Comparison of ENCODE assay signal across 8 mouse cellular contexts in the genomic region with DNA sequence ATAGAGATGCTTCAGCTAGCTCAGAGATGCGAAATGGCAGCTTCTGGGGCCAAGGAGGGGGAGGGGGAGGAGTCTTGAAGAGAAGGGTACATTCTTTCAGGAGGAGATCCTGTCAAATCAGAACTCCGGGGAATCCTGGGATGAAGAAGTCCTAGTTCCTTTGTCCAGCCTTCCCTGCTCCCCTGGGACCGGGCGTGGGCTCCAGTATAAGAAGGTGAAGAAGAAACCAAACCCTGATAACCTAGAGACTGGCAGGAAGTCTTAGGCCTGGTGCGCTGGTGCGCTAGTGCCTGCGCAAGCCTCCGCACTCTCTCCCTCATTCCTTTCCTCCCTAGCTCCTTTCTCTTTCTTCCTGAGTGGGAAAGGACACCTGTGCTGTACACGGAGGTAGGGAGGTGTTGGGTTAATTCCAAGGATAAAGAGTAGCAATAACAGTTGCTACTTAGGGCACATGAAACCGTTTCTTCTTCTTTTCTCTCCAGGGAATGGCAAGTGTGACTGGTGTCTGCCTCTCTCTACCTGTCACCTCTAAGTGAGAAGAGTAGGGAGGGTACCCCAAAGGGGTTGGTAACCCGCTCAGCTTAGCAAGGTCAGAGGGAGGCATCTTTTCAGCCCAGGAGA. TPM values are rescaled to one million over a fixed set of nuclear protein-coding genes. Genes with fewer than 3 reads are reported as not detected.
DNase-seq lines count a peak whose midpoint lies in the region; ATAC-seq and TF ChIP-seq lines count a peak whose summit lies in the region.

No protein-coding gene starts in this region.

- H3K4me2 ChIP-seq in kidney, postnatal 0 days (ENCODE audit: low read length) = peak overlapping the region; percentile 78
- peak overlapping the region; percentile 99 for H3K4me2 ChIP-seq in hindbrain, postnatal 0 days (ENCODE audit: low read depth, low read length)
- H3K4me2 ChIP-seq in midbrain, embryonic 15.5 days = peak overlapping the region; percentile 100

- peak overlapping the region; percentile 63 for H3K4me3 ChIP-seq in kidney, postnatal 0 days (replicated peaks; ENCODE audit: low read depth, low read length)
- peak overlapping the region; percentile 83 for H3K4me3 ChIP-seq in bone marrow macrophage, adult 2 months (ENCODE audit: insufficient read depth, low read length)
- peak overlapping the region; percentile 83 for H3K4me3 ChIP-seq in hindbrain, postnatal 0 days (ENCODE audit: low read length)
- peak overlapping the region; percentile 67 for H3K4me3 ChIP-seq in midbrain, embryonic 15.5 days

- no peaks in the 10 kb centered on the region for H3K27me3 ChIP-seq in kidney, postnatal 0 days (ENCODE audit: insufficient read depth, low read length)
- no peaks in the 10 kb centered on the region for H3K27me3 ChIP-seq in hindbrain, postnatal 0 days (ENCODE audit: insufficient read depth, low read length)
- H3K27me3 ChIP-seq in midbrain, embryonic 15.5 days (replicated peaks) = peaks cover 6% of the 10 kb centered on the region; the same call in 1 of the 2 replicates

- no peak overlapping the region for H3K27ac ChIP-seq in kidney, postnatal 0 days
- no peak overlapping the region for H3K27ac ChIP-seq in bone marrow macrophage, adult 2 months (ENCODE audit: insufficient read depth, low read depth, low read length)
- peak overlapping the region; percentile 79; the same call in 1 of the 2 replicates for H3K27ac ChIP-seq in hindbrain, postnatal 0 days
- no peak overlapping the region for H3K27ac ChIP-seq in midbrain, embryonic 15.5 days

- 0 out of 2 replicates have a peak, but pooled peaks cover 8% of the 10 kb centered on the region for H3K4me1 ChIP-seq in kidney, postnatal 0 days (replicated peaks; ENCODE audit: insufficient read depth, low read length)
- peaks cover 24% of the 10 kb centered on the region for H3K4me1 ChIP-seq in bone marrow macrophage, adult 2 months (ENCODE audit: control insufficient read depth, insufficient read depth, low read length)
- H3K4me1 ChIP-seq in hindbrain, postnatal 0 days (ENCODE audit: insufficient read depth, low read length) = no peaks in the 10 kb centered on the region
- H3K4me1 ChIP-seq in midbrain, embryonic 15.5 days = peaks cover 27% of the 10 kb centered on the region

- TF ChIP-seq POLR2A in bone marrow macrophage, adult 2 months (IDR thresholded peaks at IDR 0.05; ENCODE audit: borderline replicate concordance, low read depth, low read length) = no peak

- ATAC-seq in kidney, postnatal 0 days (replicated peaks; ENCODE audit: low FRiP score, low read depth) = no peak
- no peak for ATAC-seq in hindbrain, postnatal 0 days
- ATAC-seq in midbrain, embryonic 15.5 days (replicated peaks) = no peak

- TF ChIP-seq CTCF in kidney, postnatal 0 days (IDR thresholded peaks at IDR 0.05; ENCODE audit: low read depth) = no peak
- TF ChIP-seq CTCF in bone marrow macrophage, adult 2 months (IDR thresholded peaks at IDR 0.05; ENCODE audit: low read depth, low read length) = no peak
- no peak for TF ChIP-seq CTCF in hindbrain, postnatal 0 days (IDR thresholded peaks at IDR 0.05; ENCODE audit: low read depth)

- peak overlapping the region; percentile 59 for H3K9ac ChIP-seq in kidney, postnatal 0 days (ENCODE audit: low read depth, low read length)
- peak overlapping the region; percentile 77 for H3K9ac ChIP-seq in hindbrain, postnatal 0 days (replicated peaks; ENCODE audit: low read length)
- peak overlapping the region; percentile 65 for H3K9ac ChIP-seq in midbrain, embryonic 15.5 days

- no peaks in the 10 kb centered on the region for H3K9me3 ChIP-seq in kidney, postnatal 0 days (replicated peaks; ENCODE audit: low read length)
- H3K9me3 ChIP-seq in hindbrain, postnatal 0 days (ENCODE audit: low read length) = no peaks in the 10 kb centered on the region
- no peaks in the 10 kb centered on the region for H3K9me3 ChIP-seq in midbrain, embryonic 15.5 days

- DNase-seq in kidney, postnatal 0 days (ENCODE audit: low spot score) = no peak
- no peak for DNase-seq in kidney, adult 8-10 months
- peak; percentile 21 for DNase-seq in hindbrain, postnatal 0 days (ENCODE audit: low spot score)
- no peak for DNase-seq in urinary bladder, postnatal 36 days (ENCODE audit: low spot score in 2 of 2)
- no peak for DNase-seq in frontal cortex, postnatal 36 days (ENCODE audit: low spot score in 2 of 2)
- DNase-seq in right cerebral cortex, postnatal 36 days (ENCODE audit: low spot score in 2 of 2) = no peak

- 36% methylated on average over 11 of the region's 11 CpGs for WGBS in kidney, postnatal 0 days
- WGBS in hindbrain, postnatal 0 days = 21% methylated on average over 11 of the region's 11 CpGs
- WGBS in midbrain, embryonic 15.5 days = 7% methylated on average over 11 of the region's 11 CpGs

- peaks cover 19% of the 10 kb centered on the region for H3K36me3 ChIP-seq in kidney, postnatal 0 days (ENCODE audit: insufficient read depth, low read length)
- H3K36me3 ChIP-seq in hindbrain, postnatal 0 days (ENCODE audit: insufficient read depth, low read length) = peaks cover 6% of the 10 kb centered on the region; the same call in 1 of the 2 replicates
- H3K36me3 ChIP-seq in midbrain, embryonic 15.5 days (replicated peaks) = no peaks in the 10 kb centered on the region

RNA-seq across cellular contexts. Expression of gene Esyt1, which starts 1.4 kb away (rescaled TPM):
- polyA plus RNA-seq in kidney, postnatal 0 days (2015; fragmentation: Nextera tagmentation; extraction: Ambion mirVana) = 15.9 TPM in 2 replicates
- polyA plus RNA-seq in bone marrow macrophage, adult 2 months (2012; ENCODE audit: insufficient read depth, insufficient read length, missing spikeins) = 179 and 197 TPM in 2 replicates
- 22.9 and 29.0 TPM in 2 replicates for total RNA-seq in hindbrain, postnatal 0 days (2014; rRNA removed)
- polyA plus RNA-seq in hindbrain, postnatal 0 days (2015; fragmentation: Nextera tagmentation; extraction: Ambion mirVana) = 13.3 TPM in 2 replicates
- polyA plus RNA-seq in midbrain, embryonic 15.5 days (2015; fragmentation: Nextera tagmentation; extraction: Ambion mirVana) = 10.5 and 11.1 TPM in 2 replicates

RNA-seq across cellular contexts. Expression of gene Zc3h10, which starts 23.4 kb away (rescaled TPM):
- 13.7 and 16.9 TPM in 2 replicates for polyA plus RNA-seq in kidney, postnatal 0 days (2015; fragmentation: Nextera tagmentation; extraction: Ambion mirVana)
- 9.6 and 15.4 TPM in 2 replicates for polyA plus RNA-seq in bone marrow macrophage, adult 2 months (2012; ENCODE audit: insufficient read depth, insufficient read length, missing spikeins)
- total RNA-seq in hindbrain, postnatal 0 days (2014; rRNA removed) = 19.3 and 19.4 TPM in 2 replicates
- 12.5 and 13.8 TPM in 2 replicates for polyA plus RNA-seq in hindbrain, postnatal 0 days (2015; fragmentation: Nextera tagmentation; extraction: Ambion mirVana)
- polyA plus RNA-seq in midbrain, embryonic 15.5 days (2015; fragmentation: Nextera tagmentation; extraction: Ambion mirVana) = 20.8 and 22.7 TPM in 2 replicates

RNA-seq across cellular contexts. Expression of gene Rpl41, which starts 24.9 kb away (rescaled TPM):
- polyA plus RNA-seq in kidney, postnatal 0 days (2015; fragmentation: Nextera tagmentation; extraction: Ambion mirVana) = 3,897 and 4,536 TPM in 2 replicates
- 2,460 and 2,819 TPM in 2 replicates for polyA plus RNA-seq in bone marrow macrophage, adult 2 months (2012; ENCODE audit: insufficient read depth, insufficient read length, missing spikeins)
- total RNA-seq in hindbrain, postnatal 0 days (2014; rRNA removed) = 412 and 501 TPM in 2 replicates
- polyA plus RNA-seq in hindbrain, postnatal 0 days (2015; fragmentation: Nextera tagmentation; extraction: Ambion mirVana) = 2,609 and 2,618 TPM in 2 replicates
- polyA plus RNA-seq in midbrain, embryonic 15.5 days (2015; fragmentation: Nextera tagmentation; extraction: Ambion mirVana) = 2,126 and 2,161 TPM in 2 replicates

RNA-seq across cellular contexts. Expression of gene Myl6b, which starts 25.7 kb away (rescaled TPM):
- 3.2 and 3.7 TPM in 2 replicates for polyA plus RNA-seq in kidney, postnatal 0 days (2015; fragmentation: Nextera tagmentation; extraction: Ambion mirVana)
- 2.5 and 3.9 TPM in 2 replicates for polyA plus RNA-seq in bone marrow macrophage, adult 2 months (2012; ENCODE audit: insufficient read depth, insufficient read length, missing spikeins)
- total RNA-seq in hindbrain, postnatal 0 days (2014; rRNA removed) = 27.1 and 34.6 TPM in 2 replicates
- 4.2 and 4.9 TPM in 2 replicates for polyA plus RNA-seq in hindbrain, postnatal 0 days (2015; fragmentation: Nextera tagmentation; extraction: Ambion mirVana)
- 5.4 and 5.7 TPM in 2 replicates for polyA plus RNA-seq in midbrain, embryonic 15.5 days (2015; fragmentation: Nextera tagmentation; extraction: Ambion mirVana)

RNA-seq across cellular contexts. Expression of gene Myl6, which starts 30.3 kb away (rescaled TPM):
- 1,410 and 1,495 TPM in 2 replicates for polyA plus RNA-seq in kidney, postnatal 0 days (2015; fragmentation: Nextera tagmentation; extraction: Ambion mirVana)
- 1,186 and 1,257 TPM in 2 replicates for polyA plus RNA-seq in bone marrow macrophage, adult 2 months (2012; ENCODE audit: insufficient read depth, insufficient read length, missing spikeins)
- 565 and 585 TPM in 2 replicates for total RNA-seq in hindbrain, postnatal 0 days (2014; rRNA removed)
- polyA plus RNA-seq in hindbrain, postnatal 0 days (2015; fragmentation: Nextera tagmentation; extraction: Ambion mirVana) = 1,081 and 1,089 TPM in 2 replicates
- polyA plus RNA-seq in midbrain, embryonic 15.5 days (2015; fragmentation: Nextera tagmentation; extraction: Ambion mirVana) = 892 and 955 TPM in 2 replicates

Comparison
In these comparisons a context has a peak if more than half of its experiments do, and no peak if none do; other contexts are left out.
1. RNA of gene Esyt1, which starts 1.4 kb away (polyA plus RNA-seq): 179 to 197 TPM in bone marrow macrophage, adult 2 months; 15.9 TPM in kidney, postnatal 0 days, 13.3 TPM in hindbrain, postnatal 0 days and 10.5 to 11.1 TPM in midbrain, embryonic 15.5 days; every median in the first group is over 10 times any median in the second.
2. Peak in every context shown above with its lines, with median percentiles within 50 percentile points of each other: H3K4me2 ChIP-seq, H3K4me3 ChIP-seq and H3K9ac ChIP-seq.